Mouse (Mus musculus) ES-E14 (cell line): ENCODE measurements around the gene Melk. TPM values are rescaled to one million over a fixed set of nuclear protein-coding genes. Genes with fewer than 3 reads are reported as not detected.

ENCODE experiments used
- DNase-seq: peaks from one replicate; pipeline ENCODE4 v3.0.0-alpha.2; 2013; ENCODE audit warnings: low read depth, low spot score
- H3K27ac ChIP-seq: 2 replicates; pipeline ENCODE4 v1.5.1; 2012; ENCODE audit warnings: low read depth, mild to moderate bottlenecking, low read length, moderate library complexity, mixed read lengths; ENCODE audit not compliant: poor library complexity, insufficient read depth, severe bottlenecking
- H3K36me3 ChIP-seq: 2 replicates; pipeline ENCODE4 v1.6.1; 2012; ENCODE audit warnings: mild to moderate bottlenecking, low read length, moderate library complexity, mixed read lengths; ENCODE audit not compliant: control insufficient read depth, poor library complexity, insufficient read depth, severe bottlenecking
- H3K4me1 ChIP-seq, 2 experiments: fragments of 150-350 bp in 1 of 2; sonication (generic) in 1 of 2; 2 replicates each; pipeline ENCODE4 v1.6.1; 2012; ENCODE audit warnings: low read length in 2 of 2, mild to moderate bottlenecking in 1 of 2, mixed read lengths in 1 of 2; ENCODE audit not compliant: control insufficient read depth in 2 of 2, insufficient read depth in 2 of 2, poor library complexity in 1 of 2
- H3K4me3 ChIP-seq, 2 experiments: fragments of 150-350 bp in 1 of 2; sonication (generic) in 1 of 2; 2 replicates each; pipeline ENCODE4 v1.5.1; 2012; ENCODE audit warnings: low read length in 2 of 2, low read depth in 1 of 2, mild to moderate bottlenecking in 1 of 2, mixed read lengths in 1 of 2; ENCODE audit not compliant: insufficient read depth in 1 of 2, poor library complexity in 1 of 2, severe bottlenecking in 1 of 2
- H3K9ac ChIP-seq: 2 replicates; pipeline ENCODE4 v1.6.1; 2012; ENCODE audit warnings: low read depth, mild to moderate bottlenecking, low read length, mixed read lengths; ENCODE audit not compliant: poor library complexity, insufficient read depth, severe bottlenecking
- H3K9me3 ChIP-seq: fragments of 150-350 bp; sonication (generic); 2 replicates; pipeline ENCODE4 v1.6.1; 2012; ENCODE audit warnings: low read depth, mild to moderate bottlenecking, low read length; ENCODE audit not compliant: control insufficient read depth, insufficient read depth
- CHD2 ChIP-seq: IDR thresholded peaks from 2 replicates; pipeline ENCODE4 v1.6.1; 2014; ENCODE audit warnings: mild to moderate bottlenecking, low read depth, low read length, inconsistent platforms
- HCFC1 ChIP-seq: IDR thresholded peaks from 2 replicates; pipeline ENCODE4 v1.6.1; 2012; ENCODE audit warnings: low read length, inconsistent platforms, borderline replicate concordance; ENCODE audit not compliant: insufficient read depth
- MAFK ChIP-seq: IDR thresholded peaks from 2 replicates; pipeline ENCODE4 v1.6.1; 2014; ENCODE audit warnings: mild to moderate bottlenecking, low read depth, low read length, inconsistent platforms; ENCODE audit not compliant: insufficient read depth
- ZC3H11A ChIP-seq: IDR thresholded peaks from 2 replicates; pipeline ENCODE4 v1.6.1; 2012; ENCODE audit warnings: low read depth, mild to moderate bottlenecking, inconsistent platforms, low read length, borderline replicate concordance
- ZNF384 ChIP-seq: IDR thresholded peaks from 2 replicates; pipeline ENCODE4 v1.6.1; 2012; ENCODE audit warnings: low read depth, low read length, inconsistent platforms
- in situ Hi-C, 2 experiments: fragments of 600-800 bp; cut with MboI; formaldehyde crosslinking; loops; one replicate each; pipeline ENCODE4 v1.15.1; 2025; ENCODE audit warnings: low sequenced_read_pairs in 2 of 2, inconsistent platforms in 1 of 2; ENCODE audit not compliant: unreplicated experiment in 2 of 2
- total RNA-seq: library from RNA; depleted of rRNA; stranded (reverse); fragments of 300-350 nt; gene quantifications from 2 replicates; pipeline ENCODE4 v1.2.3, GENCODE M21; 2012; rRNA removed

Gene Melk
- total RNA-seq, 1 experiment = 34.4 TPM

DNA sequence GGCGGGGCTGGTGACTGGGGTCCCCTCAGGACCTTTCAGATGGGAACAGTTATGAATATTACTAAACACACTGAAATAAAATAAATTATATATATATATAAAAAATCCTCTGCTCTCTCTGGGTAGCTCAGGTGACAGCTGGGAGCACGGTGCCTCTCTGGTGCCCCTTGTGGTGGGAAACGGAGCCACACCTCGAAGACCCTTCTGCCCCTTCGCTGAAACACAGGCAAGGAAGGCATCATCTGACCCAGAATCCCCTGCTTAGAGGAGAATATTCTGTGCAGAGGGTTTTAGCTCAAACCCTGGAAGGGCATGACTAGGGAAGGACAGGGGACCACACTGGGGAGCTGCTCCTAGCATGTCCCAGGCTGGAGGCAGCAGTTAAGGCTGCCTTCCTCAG is 101.9 kb downstream of the Melk start:
- DNase-seq = peak; percentile 39
- Histone ChIP-seq H3K9ac (no peak overlapping the region), H3K9me3 (no peaks in the 10 kb centered on the region), H3K4me3 (no peak overlapping the region), H3K4me1 (peaks cover 0 to 2% of the 10 kb centered on the region in 2 experiments; a peak in 1 of 4 replicates), H3K27ac (no peak overlapping the region), H3K36me3 (no peaks in the 10 kb centered on the region)
- in situ Hi-C loops = no loop called here
- no peak for TF ChIP-seq MAFK
- TF ChIP-seq ZC3H11A = no peak
- TF ChIP-seq ZNF384 = no peak

GRCm38 (mm10) chr4:44404487-44404886 is 103.8 kb downstream of the Melk start:
- Histone ChIP-seq H3K9ac (no peak overlapping the region), H3K36me3 (no peaks in the 10 kb centered on the region), H3K4me1 (peaks cover 0 to 2% of the 10 kb centered on the region in 2 experiments; a peak in 1 of 4 replicates), H3K9me3 (no peaks in the 10 kb centered on the region), H3K4me3 (no peak overlapping the region), H3K27ac (no peak overlapping the region)
- DNase-seq = no peak
- no peak for TF ChIP-seq CHD2
- no peak for TF ChIP-seq MAFK
- no peak for TF ChIP-seq ZC3H11A
- TF ChIP-seq HCFC1 = no peak
- no peak for TF ChIP-seq ZNF384
- in situ Hi-C loops = no loop called here

Other genes starting within 250 kb of the Melk start
- 17.5 and 20.5 TPM in 2 replicates for gene Gne, start 216.7 kb upstream of the Melk start, total RNA-seq
- 19.6 and 27.3 TPM in 2 replicates for gene Rnf38, start 67.1 kb upstream of the Melk start, total RNA-seq